Mouse (Mus musculus): ENCODE measurements at regions not wholly inside any gene's neighbourhood (a gene's known extent, or its start where the extent isn't known, plus 50 kb on each side); places are given as distances from the start of the nearest gene placed in this dataset.

- TF ChIP-seq CTCF (IDR thresholded peaks at IDR 0.05; ENCODE audit: borderline replicate concordance, extremely low read depth, insufficient read depth, insufficient read length) (no peak), POLR2A (IDR thresholded peaks at IDR 0.05; ENCODE audit: borderline replicate concordance, extremely low read depth, insufficient read depth, insufficient read length, poor library complexity, severe bottlenecking) (no peak)
These were observed 144.8 kb upstream of the Slc38a2 start for GRCm38 (mm10) chr15:96844290-96844689.

All from brain, embryonic 14.5 days (tissue).